ENCODE assay signal across 12 mouse cellular contexts in the genomic region with DNA sequence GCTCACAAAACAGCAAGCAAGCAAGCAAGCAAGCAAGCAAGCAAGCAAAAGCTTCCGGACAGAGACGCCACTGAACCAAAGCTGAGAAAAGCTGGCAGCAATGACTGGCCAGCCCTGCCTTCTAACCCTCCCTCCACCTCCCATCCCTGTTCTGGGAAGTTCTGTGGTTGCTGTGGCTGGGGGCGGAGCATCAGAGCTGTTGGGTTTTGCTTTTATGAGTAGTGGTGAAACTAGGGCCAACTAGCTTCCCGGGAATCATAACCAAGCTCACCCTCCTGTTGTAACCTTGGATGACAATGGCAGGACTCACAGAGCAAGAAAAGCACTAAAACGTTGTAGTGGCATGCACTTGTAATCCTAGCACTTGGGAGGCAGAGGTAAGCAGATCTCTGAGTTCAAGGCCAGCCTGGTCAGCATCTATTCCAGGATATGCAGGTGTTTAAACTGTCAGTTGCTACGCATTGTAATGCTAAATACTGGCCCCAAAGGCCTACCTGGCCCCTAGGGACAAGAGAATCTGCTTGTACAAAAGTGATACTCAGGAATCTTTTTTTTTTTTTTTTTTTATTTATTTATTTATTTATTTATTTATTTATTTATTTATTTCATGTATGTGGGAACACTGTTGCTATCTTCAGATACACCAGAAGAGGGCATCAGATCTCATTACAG. TPM values are rescaled to one million over a fixed set of nuclear protein-coding genes. Genes with fewer than 3 reads are reported as not detected.
DNase-seq lines count a peak whose midpoint lies in the region; ATAC-seq lines count a peak whose summit lies in the region.
"Had no signal": no experiment of that assay in that cellular context is flagged by ENCODE, and none has a peak within 500 bp of the region (broad histone marks: within the 10 kb centered on the region; RNA-seq: fewer than 3 reads in every experiment).

No protein-coding gene starts in this region.

- no peaks in the 10 kb centered on the region for H3K9me3 ChIP-seq in hindbrain, embryonic 10.5 days
- H3K9me3 ChIP-seq: neural tube, embryonic 12.5 days; stomach, embryonic 15.5 days had no signal

- H3K36me3 ChIP-seq in hindbrain, embryonic 10.5 days, result no peaks in the 10 kb centered on the region
- H3K36me3 ChIP-seq: neural tube, embryonic 12.5 days; stomach, embryonic 15.5 days had no signal

- H3K4me1 ChIP-seq in hindbrain, embryonic 10.5 days (replicated peaks), result no peaks in the 10 kb centered on the region
- H3K4me1 ChIP-seq: neural tube, embryonic 12.5 days; stomach, embryonic 15.5 days had no signal

- 0 out of 2 replicates have a peak, but pooled peaks have one; percentile 7 for ATAC-seq in neutrophil, adult 5-6 weeks (ENCODE audit: extremely low read depth, insufficient number of reproducible peaks, low FRiP score, poor library complexity, severe bottlenecking)
- ATAC-seq: activated CD4-positive, CD25-positive, alpha-beta regulatory T cell, adult 4 months had no signal

- 82% methylated on average over 6 of the region's 6 CpGs for WGBS in hindbrain, embryonic 10.5 days

- peak; percentile 24 for DNase-seq in ovary, postnatal 36 days (ENCODE audit: low spot score)
- DNase-seq in ovary, postnatal 14 days (ENCODE audit: low spot score), result no peak
- DNase-seq in R1 (ENCODE audit: low read depth, low spot score) (peak; percentile 86), liver (peak; percentile 86)
- DNase-seq in retina, postnatal 1 day, result no peak
- DNase-seq in right cerebral cortex, postnatal 25 days, result no peak
- no peak for DNase-seq in hindbrain, embryonic 10.5 days (ENCODE audit: low spot score)
- DNase-seq: embryo, embryonic 11 days had no signal

- no peak overlapping the region for H3K27ac ChIP-seq in hindbrain, embryonic 10.5 days
- H3K27ac ChIP-seq: neural tube, embryonic 12.5 days; stomach, embryonic 15.5 days had no signal

- H3K27me3 ChIP-seq in hindbrain, embryonic 10.5 days (ENCODE audit: insufficient read depth, poor library complexity, severe bottlenecking), result no peaks in the 10 kb centered on the region
- H3K27me3 ChIP-seq: neural tube, embryonic 12.5 days; stomach, embryonic 15.5 days had no signal

- no peak overlapping the region for H3K4me3 ChIP-seq in hindbrain, embryonic 10.5 days
- H3K4me3 ChIP-seq: neural tube, embryonic 12.5 days; stomach, embryonic 15.5 days had no signal

RNA-seq across cellular contexts. Expression of a gene that starts 43.8 kb away (rescaled TPM):
- total RNA-seq in neutrophil, adult 5-6 weeks (2017), result 320 and 377 TPM in 2 replicates
- polyA plus RNA-seq in hindbrain, embryonic 10.5 days (2016; fragmentation: Nextera tagmentation; extraction: Ambion mirVana), result 23.3 and 29.8 TPM in 2 replicates

Comparison
In these comparisons a context has a peak if more than half of its experiments do, and no peak if none do; other contexts are left out.
1. DNase-seq: peak in ovary, postnatal 36 days (single experiment), R1 (single experiment) and liver (single experiment); none in ovary, postnatal 14 days (single experiment), retina, postnatal 1 day (single experiment), right cerebral cortex, postnatal 25 days (single experiment) and hindbrain, embryonic 10.5 days (single experiment).